Mouse (Mus musculus): Measurements from ENCODE around the gene Nkx2-4. TPM values are rescaled to one million over a fixed set of nuclear protein-coding genes. Genes with fewer than 3 reads are reported as not detected.

Nkx2-4 gene
- polyA plus RNA-seq (2017; shearing (Covaris generic)) = not detected

DNA sequence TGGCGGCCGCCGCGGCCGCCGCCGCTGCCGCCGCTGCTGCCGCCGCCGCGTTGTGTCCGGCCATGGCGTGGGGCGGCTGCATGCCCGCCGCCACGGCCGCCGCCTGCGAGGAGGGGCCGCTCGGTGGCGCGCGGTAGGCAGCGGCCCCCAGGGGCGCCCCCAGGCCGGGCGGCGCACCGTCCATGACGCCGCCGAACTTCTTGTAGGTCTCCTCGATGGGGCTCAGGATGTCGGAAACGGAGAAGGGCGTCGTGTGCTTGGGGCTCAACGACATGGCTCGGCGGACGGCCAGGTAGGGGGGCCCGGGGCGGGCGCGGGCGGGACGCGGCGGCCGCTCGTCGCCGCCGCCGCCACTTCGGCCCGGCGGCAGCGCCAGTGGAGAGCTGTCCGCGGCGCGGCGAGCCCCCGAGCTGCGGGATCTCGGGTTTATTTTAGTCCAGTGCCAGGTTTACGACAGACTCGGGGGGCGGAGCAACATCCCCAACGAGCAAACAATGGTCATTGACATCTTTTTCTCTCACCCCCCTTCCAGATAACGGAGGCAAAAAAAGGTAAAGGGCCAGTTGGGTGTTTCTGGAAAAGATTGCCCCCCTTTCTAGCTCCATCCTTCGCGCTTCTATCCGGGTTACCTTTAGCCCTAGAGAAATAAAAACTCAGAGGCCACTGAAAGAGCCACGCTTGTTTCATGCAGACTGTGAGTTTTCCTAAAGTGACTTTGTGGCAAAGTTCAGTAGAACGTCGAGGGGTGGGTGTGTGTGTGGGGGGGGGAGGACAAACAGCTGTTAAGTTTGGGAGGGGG is at the start of gene Nkx2-4:
Nkx2-4 (minus strand) TSS at position 374 of the 799 bp plus-strand sequence.

Other genes starting within 250 kb of the Nkx2-4 start
- 21.3 TPM for gene Kiz, start 229.6 kb downstream of the Nkx2-4 start, polyA plus RNA-seq (2017; shearing (Covaris generic))
- gene Xrn2, start 72.4 kb downstream of the Nkx2-4 start, polyA plus RNA-seq (2017; shearing (Covaris generic)) = 165 TPM
- gene Nkx2-2, start 108.8 kb upstream of the Nkx2-4 start, polyA plus RNA-seq (2017; shearing (Covaris generic)) = not detected